Mouse (Mus musculus) limb, embryonic 13.5 days (tissue): ENCODE results near the gene Pafah2. TPM values are rescaled to one million over a fixed set of nuclear protein-coding genes. Genes with fewer than 3 reads are reported as not detected.

ENCODE experiments used
- ATAC-seq: fragments of 200-750 bp; cut with Nextera tagmentation; 2 replicates; pipeline ENCODE4 v1.8.0; 2017; ENCODE audit warnings: low read depth, moderate number of reproducible peaks, moderate TSS enrichment; ENCODE audit not compliant: low FRiP score
- H3K27ac ChIP-seq: fragments of 300-500 bp; sonication (generic); 2 replicates; pipeline ENCODE4 v1.5.1; 2015; ENCODE audit warnings: inconsistent platforms, mild to moderate bottlenecking, moderate library complexity
- H3K27me3 ChIP-seq: fragments of 300-500 bp; sonication (generic); 2 replicates; pipeline ENCODE4 v1.6.1; 2015; ENCODE audit warnings: mild to moderate bottlenecking, inconsistent platforms
- H3K36me3 ChIP-seq: fragments of 300-500 bp; sonication (generic); 2 replicates; pipeline ENCODE4 v1.6.1; 2015; ENCODE audit warnings: inconsistent platforms, mild to moderate bottlenecking, moderate library complexity
- H3K4me1 ChIP-seq: fragments of 300-500 bp; sonication (generic); 2 replicates; pipeline ENCODE4 v1.6.1; 2015; ENCODE audit warnings: inconsistent platforms
- H3K4me2 ChIP-seq: fragments of 300-500 bp; sonication (generic); replicated peaks from 2 replicates; pipeline ENCODE4 v1.6.1; 2015; ENCODE audit warnings: inconsistent platforms, mild to moderate bottlenecking, moderate library complexity
- H3K4me3 ChIP-seq: fragments of 300-500 bp; sonication (generic); 2 replicates; pipeline ENCODE4 v1.5.1; 2015; ENCODE audit warnings: moderate library complexity, mild to moderate bottlenecking, inconsistent platforms
- H3K9ac ChIP-seq: fragments of 300-500 bp; sonication (generic); 2 replicates; pipeline ENCODE4 v1.6.1; 2015; ENCODE audit warnings: mild to moderate bottlenecking, inconsistent platforms
- H3K9me3 ChIP-seq: fragments of 300-500 bp; sonication (generic); 2 replicates; pipeline ENCODE4 v1.6.1; 2016; ENCODE audit warnings: inconsistent platforms
- WGBS: fragments of 180-500 bp; shearing (Covaris S2); methylation state at CpG from one replicate; pipeline ENCODE4 v1.1.7; 2015; 5-methylcytosine and 5-hydroxymethylcytosine counted together
- polyA plus RNA-seq: library from polyadenylated mRNA; unstranded; fragments of >200 nt; fragmentation: Nextera tagmentation; extraction: Ambion mirVana; gene quantifications from 2 replicates; pipeline ENCODE4 v1.2.1, GENCODE M21; 2015

The Pafah2 gene
- polyA plus RNA-seq, 1 experiment from 2014 or later, result 12.9 TPM

DNA sequence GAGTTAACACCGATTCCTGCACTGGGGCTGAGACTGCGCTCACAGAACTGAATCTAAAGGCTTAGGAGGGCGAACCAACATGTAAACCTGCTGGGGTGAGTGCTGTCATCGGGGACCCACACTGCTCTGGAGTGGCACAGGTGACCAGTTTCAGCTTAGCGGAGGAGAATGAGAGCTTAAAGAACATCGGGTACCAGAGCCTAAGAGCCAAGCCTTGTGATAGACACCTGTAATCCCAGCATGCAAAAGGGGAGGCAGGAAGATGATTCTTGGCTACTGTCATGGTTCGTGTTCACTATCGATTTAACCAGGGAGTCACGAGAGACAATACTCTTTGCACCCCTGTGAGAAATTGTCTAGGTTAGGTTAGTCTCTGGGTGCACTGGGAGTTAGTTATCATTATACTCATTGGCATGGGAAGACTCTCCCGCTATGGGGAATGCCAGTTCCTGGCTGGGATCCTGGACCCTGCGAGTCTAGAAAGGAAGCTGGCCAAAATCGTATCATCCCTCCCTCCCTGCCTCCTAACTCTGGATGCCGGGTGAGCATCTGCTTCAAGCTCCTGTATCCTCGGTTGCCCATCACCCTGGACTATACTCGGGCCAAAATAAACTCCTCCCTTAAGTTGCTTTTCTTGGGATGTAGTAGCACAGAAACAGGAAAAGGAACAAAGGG, 36.7 kb downstream of the Pafah2 start:
- H3K27ac ChIP-seq, result no peak overlapping the region

DNA sequence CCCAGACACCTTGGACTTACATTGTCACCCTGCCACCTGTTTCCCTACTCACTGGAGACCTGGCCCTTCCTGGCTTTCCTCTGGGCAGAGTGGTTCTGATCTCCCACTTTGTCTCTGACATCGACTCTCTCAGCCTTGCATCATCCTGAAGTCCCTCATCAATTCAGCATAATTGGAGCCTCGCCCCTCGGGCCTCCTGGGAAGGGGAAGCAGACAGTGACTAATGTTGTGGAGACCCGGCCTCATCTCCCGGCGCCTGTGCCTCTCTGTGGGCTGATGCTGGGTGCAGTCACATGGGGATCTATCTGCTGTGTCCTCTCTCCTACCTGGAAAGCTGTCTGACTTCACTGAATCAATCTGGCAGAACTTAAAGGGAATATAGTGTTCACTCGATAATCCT, 40.1 kb downstream of the Pafah2 start:
- Histone ChIP-seq H3K9me3 (no peaks in the 10 kb centered on the region), H3K27me3 (no peaks in the 10 kb centered on the region), H3K4me1 (no peaks in the 10 kb centered on the region), H3K9ac (no peak overlapping the region), H3K36me3 (no peaks in the 10 kb centered on the region), H3K4me3 (no peak overlapping the region), H3K4me2 (no peak overlapping the region), H3K27ac (no peak overlapping the region)
- no peak for ATAC-seq
- 21% methylated on average over 7 of the region's 7 CpGs for WGBS

More for the DNA sequence above, 36.7 kb downstream of the Pafah2 start:
- ATAC-seq, result no peak
- Histone ChIP-seq H3K27me3 (no peaks in the 10 kb centered on the region), H3K36me3 (no peaks in the 10 kb centered on the region), H3K9ac (no peak overlapping the region), H3K4me3 (no peak overlapping the region), H3K4me1 (peaks cover 14% of the 10 kb centered on the region), H3K4me2 (no peak overlapping the region), H3K9me3 (no peaks in the 10 kb centered on the region)
- 86% methylated on average over 15 of the region's 15 CpGs for WGBS

DNA sequence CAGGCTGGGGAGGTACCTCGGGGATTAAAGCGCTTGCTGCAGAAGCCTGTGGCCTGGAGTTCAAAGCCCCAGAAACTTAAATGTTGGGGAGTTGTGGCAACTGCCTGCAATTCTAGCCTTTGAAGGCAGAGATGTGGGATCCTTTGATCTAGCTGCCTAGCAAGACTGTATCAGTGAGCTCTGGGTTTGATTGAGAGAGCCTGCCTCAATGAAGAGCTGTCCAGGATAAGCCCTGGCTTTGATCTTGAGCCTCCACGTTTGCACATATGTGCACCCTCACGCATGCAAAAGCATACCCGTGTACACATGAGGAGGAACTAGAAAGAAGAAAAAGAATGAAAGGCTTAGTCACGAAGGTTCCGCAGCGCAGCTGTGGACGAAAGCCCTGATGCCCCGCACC, 40.5 kb downstream of the Pafah2 start:
- Histone ChIP-seq H3K4me3 (no peak overlapping the region), H3K9ac (no peak overlapping the region), H3K36me3 (no peaks in the 10 kb centered on the region), H3K4me1 (no peaks in the 10 kb centered on the region), H3K27ac (no peak overlapping the region), H3K9me3 (no peaks in the 10 kb centered on the region), H3K27me3 (no peaks in the 10 kb centered on the region), H3K4me2 (no peak overlapping the region)
- 50% methylated on average over 10 of the region's 10 CpGs for WGBS
- ATAC-seq, result no peak

DNA sequence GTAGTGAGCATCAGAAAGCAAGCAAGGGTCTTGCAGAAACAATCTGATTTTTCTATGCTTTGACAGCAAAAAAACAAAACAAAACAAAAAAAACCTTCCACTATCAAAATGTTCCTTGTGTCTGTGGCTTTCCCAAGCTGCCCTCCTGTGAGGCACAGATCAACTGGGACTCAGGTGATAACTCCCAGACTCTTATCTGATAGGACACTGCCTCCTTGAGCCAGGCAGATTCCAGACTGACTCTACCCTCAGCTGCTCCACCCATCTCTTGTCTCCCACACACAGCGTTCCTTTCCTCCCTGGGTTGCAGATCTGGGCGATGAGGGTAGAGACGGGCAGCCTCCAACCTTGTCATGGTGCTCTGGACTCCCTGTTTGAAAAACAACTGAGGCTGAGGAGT, 43.0 kb downstream of the Pafah2 start:
- Histone ChIP-seq H3K27me3 (0 out of 2 replicates have a peak, but pooled peaks cover 2% of the 10 kb centered on the region), H3K9ac (no peak overlapping the region), H3K27ac (no peak overlapping the region), H3K4me2 (no peak overlapping the region), H3K9me3 (no peaks in the 10 kb centered on the region), H3K4me1 (no peaks in the 10 kb centered on the region), H3K36me3 (no peaks in the 10 kb centered on the region), H3K4me3 (no peak overlapping the region)
- 72% methylated on average over 3 of the region's 3 CpGs for WGBS
- no peak for ATAC-seq

DNA sequence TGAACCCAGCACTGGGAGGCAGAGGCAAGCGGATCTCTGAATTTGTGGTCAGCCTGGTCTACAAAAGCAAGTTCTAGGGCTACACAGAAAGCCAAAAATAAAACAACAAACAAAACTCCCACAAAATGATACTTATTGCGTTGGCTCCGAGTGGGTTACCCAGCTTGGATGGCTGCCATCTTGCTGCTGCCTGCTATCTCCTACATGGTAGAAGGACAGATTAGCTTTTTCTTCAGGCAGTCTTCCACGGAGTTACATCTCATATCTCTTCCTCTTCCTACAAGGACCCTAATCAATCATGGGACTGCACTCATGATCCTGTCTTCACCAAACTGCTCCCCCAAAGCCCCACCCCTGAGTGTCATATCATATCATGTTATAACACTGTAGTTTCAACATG, 43.8 kb downstream of the Pafah2 start:
- Histone ChIP-seq H3K27me3 (0 out of 2 replicates have a peak, but pooled peaks cover 2% of the 10 kb centered on the region), H3K36me3 (no peaks in the 10 kb centered on the region), H3K27ac (no peak overlapping the region), H3K4me3 (no peak overlapping the region), H3K4me1 (no peaks in the 10 kb centered on the region), H3K9me3 (no peaks in the 10 kb centered on the region), H3K4me2 (no peak overlapping the region), H3K9ac (no peak overlapping the region)
- no peak for ATAC-seq
- WGBS, result 91% methylated on average over 4 of the region's 4 CpGs

DNA sequence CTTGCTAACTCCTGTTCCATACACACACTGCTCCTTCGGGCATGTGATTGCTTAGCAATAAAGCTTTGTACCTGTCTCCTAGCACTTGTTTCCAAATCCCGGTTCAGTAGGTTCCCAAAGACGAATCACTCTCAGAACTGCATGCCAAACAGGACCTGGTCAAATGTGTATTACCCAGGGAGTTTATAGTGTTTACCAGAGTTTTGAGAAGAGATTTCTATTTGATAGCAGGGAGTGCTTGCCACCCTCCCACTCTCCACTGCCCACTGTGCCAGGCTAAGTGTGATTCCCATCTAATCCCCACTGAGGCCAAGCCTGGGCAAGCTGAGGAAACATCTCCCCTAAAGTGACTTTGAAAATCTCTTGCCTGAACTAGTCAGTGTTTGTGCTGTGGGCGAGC, 46.1 kb downstream of the Pafah2 start:
- H3K27me3 ChIP-seq, result 0 out of 2 replicates have a peak, but pooled peaks cover 2% of the 10 kb centered on the region
- no peak overlapping the region for H3K9ac ChIP-seq
- H3K27ac ChIP-seq, result no peak overlapping the region
- H3K4me3 ChIP-seq, result no peak overlapping the region
- H3K4me1 ChIP-seq, result no peaks in the 10 kb centered on the region
- no peaks in the 10 kb centered on the region for H3K36me3 ChIP-seq
- WGBS, result 87% methylated on average over 4 of the region's 4 CpGs
- H3K4me2 ChIP-seq, result no peak overlapping the region
- no peaks in the 10 kb centered on the region for H3K9me3 ChIP-seq
- no peak for ATAC-seq

DNA sequence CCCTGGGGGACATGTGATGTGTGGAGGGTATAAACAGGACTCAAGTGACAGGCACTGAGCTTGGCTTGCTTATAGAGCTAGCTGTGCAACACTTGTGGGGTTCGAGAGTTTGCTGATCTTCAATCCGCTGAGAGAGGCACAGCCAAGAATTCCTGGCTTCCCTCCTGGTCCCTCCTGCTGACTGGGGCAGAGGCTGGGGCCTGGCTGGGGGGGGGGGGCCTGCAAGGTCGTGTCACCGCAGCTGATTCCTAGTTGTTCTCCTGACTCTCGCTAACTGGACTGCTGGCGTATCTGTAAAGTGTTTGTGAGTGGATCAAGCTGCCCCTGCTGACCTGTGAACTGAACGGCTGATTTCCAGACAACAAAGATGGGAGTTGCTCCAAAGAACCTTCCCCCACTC, 47.5 kb downstream of the Pafah2 start:
- Histone ChIP-seq H3K9me3 (no peaks in the 10 kb centered on the region), H3K36me3 (no peaks in the 10 kb centered on the region), H3K4me2 (no peak overlapping the region), H3K9ac (no peak overlapping the region), H3K27ac (no peak overlapping the region), H3K4me1 (no peaks in the 10 kb centered on the region), H3K4me3 (no peak overlapping the region), H3K27me3 (0 out of 2 replicates have a peak, but pooled peaks cover 2% of the 10 kb centered on the region)
- ATAC-seq, result no peak
- WGBS, result 56% methylated on average over 7 of the region's 7 CpGs

DNA sequence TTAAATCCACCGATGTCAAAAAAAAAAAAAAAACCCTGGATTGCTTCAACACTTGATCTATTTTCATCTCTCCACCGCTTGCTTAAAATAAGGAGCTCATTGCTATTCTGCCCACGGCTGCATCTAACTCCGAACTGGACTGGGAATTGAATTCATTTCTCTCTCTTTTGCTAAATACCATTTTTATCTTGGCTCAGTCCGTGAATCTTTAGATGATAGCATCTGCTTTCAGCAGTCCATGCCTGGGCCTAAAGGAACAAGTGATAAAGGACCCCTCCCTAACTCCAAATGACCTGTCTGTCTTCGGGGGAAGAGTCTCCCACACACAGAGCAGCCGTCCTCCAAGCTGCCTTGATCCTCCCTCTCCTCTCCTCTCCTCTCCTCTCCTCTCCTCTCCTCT, 48.8 kb downstream of the Pafah2 start:
- peaks cover 3% of the 10 kb centered on the region for H3K4me1 ChIP-seq
- H3K9me3 ChIP-seq, result no peaks in the 10 kb centered on the region
- no peaks in the 10 kb centered on the region for H3K36me3 ChIP-seq
- peaks cover 3% of the 10 kb centered on the region for H3K27me3 ChIP-seq
- no peak overlapping the region for H3K4me2 ChIP-seq
- H3K4me3 ChIP-seq, result no peak overlapping the region
- no peak for ATAC-seq
- WGBS, result 56% methylated on average over 7 of the region's 7 CpGs
- H3K27ac ChIP-seq, result no peak overlapping the region
- H3K9ac ChIP-seq, result no peak overlapping the region

DNA sequence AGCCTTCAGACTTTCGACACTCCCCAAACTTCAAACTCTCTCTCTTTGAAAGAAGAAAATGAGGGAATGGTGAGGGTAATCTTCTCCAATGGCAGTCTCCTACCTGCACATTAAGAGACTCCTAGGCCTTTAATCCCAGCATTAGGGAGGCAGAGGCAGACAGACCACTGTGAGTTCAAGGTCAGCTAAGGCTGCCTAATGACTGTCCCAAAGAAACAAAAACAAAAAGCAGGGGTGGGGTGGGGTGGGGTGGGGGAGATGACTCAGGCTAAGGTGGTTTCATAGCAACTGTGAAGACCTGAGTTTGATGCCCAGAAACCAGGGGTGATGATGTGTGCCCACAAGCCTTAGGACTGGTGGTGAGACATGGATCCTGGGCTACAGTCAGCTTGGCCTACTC, 49.4 kb downstream of the Pafah2 start:
- no peak for ATAC-seq
- no peaks in the 10 kb centered on the region for H3K9me3 ChIP-seq
- no peak overlapping the region for H3K4me2 ChIP-seq
- H3K27me3 ChIP-seq, result peaks cover 8% of the 10 kb centered on the region
- no peak overlapping the region for H3K9ac ChIP-seq
- peaks cover 9% of the 10 kb centered on the region for H3K4me1 ChIP-seq
- 31% methylated on average over 1 of the region's 1 CpGs for WGBS
- no peak overlapping the region for H3K4me3 ChIP-seq
- H3K36me3 ChIP-seq, result no peaks in the 10 kb centered on the region
- H3K27ac ChIP-seq, result no peak overlapping the region

DNA sequence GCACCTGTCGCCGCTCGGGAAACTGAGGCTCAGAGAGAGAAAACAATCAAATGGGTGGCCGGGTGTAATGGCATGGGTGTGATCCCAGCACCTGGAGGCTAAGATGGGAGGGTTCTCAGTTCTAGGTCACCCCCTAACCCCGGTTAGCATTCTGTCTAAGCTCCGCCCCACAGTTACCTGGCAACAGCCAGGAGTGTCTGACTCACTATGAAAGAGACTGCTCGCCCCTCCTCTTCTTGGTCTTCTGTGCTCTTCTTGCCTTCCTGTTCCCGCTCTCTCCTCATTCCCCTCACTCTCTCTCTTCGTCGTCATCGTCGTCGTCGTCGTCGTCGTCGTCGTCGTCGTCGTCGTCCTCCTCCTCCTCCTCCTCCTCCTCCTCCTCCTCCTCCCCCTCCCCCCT, 51.8 kb downstream of the Pafah2 start:
- Histone ChIP-seq H3K27me3 (peaks cover 28% of the 10 kb centered on the region), H3K4me2 (no peak overlapping the region), H3K27ac (no peak overlapping the region), H3K9ac (no peak overlapping the region), H3K9me3 (no peaks in the 10 kb centered on the region), H3K36me3 (no peaks in the 10 kb centered on the region), H3K4me1 (peaks cover 16% of the 10 kb centered on the region), H3K4me3 (no peak overlapping the region)
- 43% methylated on average over 23 of the region's 23 CpGs for WGBS
- ATAC-seq, result no peak

DNA sequence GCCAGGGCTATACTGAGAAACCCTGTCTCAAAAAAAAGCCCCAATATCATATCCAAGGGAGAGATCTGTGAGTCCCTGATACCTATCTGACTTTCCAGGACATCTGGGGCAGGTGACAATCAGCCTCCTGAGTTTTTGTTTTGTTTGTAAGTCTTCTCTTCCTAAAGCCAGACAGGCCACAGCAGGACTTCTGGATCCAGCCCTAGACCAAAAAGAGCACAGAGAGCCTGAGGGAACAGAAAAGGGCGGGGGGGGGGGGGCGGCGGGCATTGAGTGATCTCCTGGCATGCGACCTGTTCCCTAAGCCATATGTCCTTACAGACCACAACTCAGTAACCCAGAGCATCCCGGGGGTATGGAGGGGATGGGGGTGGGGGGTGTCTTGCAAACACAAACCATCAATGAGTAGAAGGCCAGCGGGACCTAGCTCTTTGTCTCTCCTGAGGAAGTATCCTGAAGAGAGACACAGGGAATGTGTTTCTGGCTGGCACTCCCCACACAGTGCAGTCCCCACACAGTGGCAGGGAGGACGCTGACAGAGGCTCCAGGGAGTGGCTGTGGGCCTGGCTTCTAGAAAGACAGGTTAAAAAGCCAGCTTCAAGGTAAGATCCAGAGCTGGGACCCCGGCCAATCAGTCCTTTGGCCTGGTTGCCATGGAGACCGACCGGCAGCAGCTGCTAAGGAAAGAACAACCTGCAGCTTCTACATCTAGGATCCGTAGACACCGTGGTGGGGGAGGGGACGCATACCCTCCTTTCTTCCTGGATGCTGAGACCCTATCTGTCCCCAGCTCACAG, 53.7 kb downstream of the Pafah2 start:
- Histone ChIP-seq H3K4me2 (peak overlapping the region; percentile 27; the same call in 1 of the 2 replicates), H3K27ac (no peak overlapping the region), H3K36me3 (no peaks in the 10 kb centered on the region), H3K4me3 (no peak overlapping the region), H3K27me3 (peaks cover 46% of the 10 kb centered on the region), H3K9ac (no peak overlapping the region), H3K4me1 (peaks cover 16% of the 10 kb centered on the region), H3K9me3 (no peaks in the 10 kb centered on the region)
- 29% methylated on average over 13 of the region's 13 CpGs for WGBS
- ATAC-seq, result no peak; the same call in 1 of the 2 replicates

DNA sequence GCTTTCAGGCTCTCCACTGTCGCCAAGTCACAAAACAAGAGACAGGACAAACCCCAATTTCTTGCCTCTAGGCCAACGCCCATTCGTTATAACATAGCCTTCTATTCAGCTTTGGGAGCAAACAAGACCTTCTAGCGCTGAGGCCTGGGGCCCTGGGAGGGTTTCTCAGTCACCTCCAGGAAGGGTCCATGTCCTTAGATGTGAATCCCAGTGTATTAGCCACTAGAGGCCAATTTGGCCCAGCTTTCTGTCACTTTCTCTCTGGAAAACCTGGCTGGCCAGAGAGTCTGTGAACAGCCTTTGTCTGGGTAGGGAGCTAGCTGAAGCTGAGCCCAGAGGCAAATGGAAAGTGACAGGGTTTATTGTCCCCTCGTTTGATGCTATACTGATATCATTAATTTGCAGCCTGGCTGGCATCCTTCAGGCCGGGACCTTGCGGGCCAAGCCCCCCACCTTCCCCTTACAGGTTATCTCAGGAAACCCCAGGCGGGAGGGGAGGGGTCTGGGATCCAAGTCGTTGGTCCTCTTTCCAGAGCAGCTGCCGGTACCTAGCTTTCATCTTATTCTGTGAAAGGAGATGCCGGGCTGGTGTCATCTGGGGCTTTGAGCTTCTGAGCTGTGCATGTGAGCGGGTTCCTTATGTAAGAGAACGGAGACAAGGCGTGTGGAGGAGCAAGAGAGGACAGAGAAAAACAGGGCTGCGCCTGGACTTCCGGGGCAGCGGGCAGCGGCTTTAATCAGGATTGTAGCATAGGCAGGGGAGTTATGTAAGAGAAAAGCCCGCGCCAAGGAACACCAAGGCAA, 54.5 kb downstream of the Pafah2 start:
- no peaks in the 10 kb centered on the region for H3K36me3 ChIP-seq
- H3K27me3 ChIP-seq, result peaks cover 54% of the 10 kb centered on the region
- 0 out of 2 replicates have a peak overlapping the region, but pooled peaks have one; percentile 8 for H3K9ac ChIP-seq
- H3K4me3 ChIP-seq, result no peak overlapping the region
- no peak overlapping the region for H3K27ac ChIP-seq
- H3K4me1 ChIP-seq, result peaks cover 20% of the 10 kb centered on the region
- WGBS, result 19% methylated on average over 20 of the region's 20 CpGs
- ATAC-seq, result no peak
- peak overlapping the region; percentile 27; the same call in 1 of the 2 replicates for H3K4me2 ChIP-seq
- H3K9me3 ChIP-seq, result no peaks in the 10 kb centered on the region
